Mouse (Mus musculus) testis, postnatal 14 days (tissue): Measurements from ENCODE around the gene Ripply2.

Source experiments
- DNase-seq: peaks from one replicate; pipeline ENCODE4 v3.0.0; 2021; ENCODE audit warnings: low spot score

Ripply2 gene

GRCm38 (mm10) chr9:87025764-87026163, 10.4 kb downstream of the Ripply2 start:
- no peak for DNase-seq

GRCm38 (mm10) chr9:87027423-87028084, 12.2 kb downstream of the Ripply2 start:
- peak; percentile 13 for DNase-seq

GRCm38 (mm10) chr9:87032196-87032595, 16.9 kb downstream of the Ripply2 start:
- DNase-seq, result no peak

- DNase-seq, result no peak
Measured at GRCm38 (mm10) chr9:87034831-87035580, 19.7 kb downstream of the Ripply2 start.

- DNase-seq, result no peak
Measured at GRCm38 (mm10) chr9:87049425-87049824, 34.1 kb downstream of the Ripply2 start.

GRCm38 (mm10) chr9:87055547-87056235, 40.4 kb downstream of the Ripply2 start:
- DNase-seq, result no peak

- no peak for DNase-seq
Measured at GRCm38 (mm10) chr9:87062337-87062736, 47.0 kb downstream of the Ripply2 start.

- no peak for DNase-seq
Measured at GRCm38 (mm10) chr9:87068160-87068559, 52.8 kb downstream of the Ripply2 start.
